Mouse (Mus musculus): ENCODE measurements around the gene Pfkfb3. TPM values are rescaled to one million over a fixed set of nuclear protein-coding genes. Genes with fewer than 3 reads are reported as not detected.

The Pfkfb3 gene
- polyA plus RNA-seq, 2 experiments: 2.6 to 5.2 TPM

DNA sequence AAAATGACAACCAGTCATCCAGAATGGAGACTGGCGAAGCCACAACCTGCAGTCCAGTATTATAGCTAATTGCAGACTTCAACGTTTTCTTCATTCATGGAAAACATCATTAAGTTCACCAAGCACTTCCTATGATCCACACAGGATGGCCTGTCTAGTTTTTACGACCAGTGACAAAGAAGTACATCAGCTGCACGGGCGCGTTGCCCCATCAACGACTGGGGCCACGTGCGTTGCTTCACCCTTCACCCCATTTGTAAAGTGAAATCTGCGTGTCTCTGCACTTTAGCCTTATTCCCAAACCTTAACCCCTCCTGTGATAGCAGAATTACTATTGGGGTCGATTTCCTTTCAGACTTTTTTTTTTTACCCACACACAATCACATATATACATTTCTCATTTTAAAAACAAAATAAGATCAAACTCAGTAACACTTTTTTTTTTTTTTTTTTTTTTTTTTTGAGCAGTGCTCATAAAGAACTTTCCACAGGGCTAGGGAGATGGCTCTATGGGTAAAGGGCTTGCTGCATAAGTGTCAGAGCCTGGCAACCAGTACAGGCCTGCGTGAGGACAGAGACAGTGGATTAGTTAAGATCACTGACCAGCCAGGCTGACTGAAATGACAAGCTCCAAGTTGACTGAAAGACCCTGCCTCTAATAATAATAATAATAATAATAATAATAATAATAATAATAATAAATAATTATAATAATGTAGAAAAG, 115.5 kb downstream of the Pfkfb3 start:
- no peaks in the 10 kb centered on the region for H3K27me3 ChIP-seq (ENCODE audit: control insufficient read depth, insufficient read depth, low read length)
- no peak overlapping the region for H3K27ac ChIP-seq
- DNase-seq (ENCODE audit: low read depth in 3 of 3, low spot score in 3 of 3): no peak
- H3K9ac ChIP-seq (replicated peaks): no peak overlapping the region
- no peak overlapping the region for H3K4me2 ChIP-seq (ENCODE audit: low read depth)
- H3K4me3 ChIP-seq (ENCODE audit: insufficient read depth in 1 of 2, low read depth in 2 of 2, low read length in 2 of 2): no peak overlapping the region
- H3K36me3 ChIP-seq (replicated peaks; ENCODE audit: control insufficient read depth, insufficient read depth, low read depth): no peaks in the 10 kb centered on the region
- ATAC-seq (ENCODE audit: insufficient read depth): no peak
- TF ChIP-seq EP300 (IDR thresholded peaks at IDR 0.05; ENCODE audit: low read depth): no peak
- no peaks in the 10 kb centered on the region for H3K9me3 ChIP-seq (ENCODE audit: control insufficient read depth, low read length)
- no peaks in the 10 kb centered on the region for H3K4me1 ChIP-seq (replicated peaks; ENCODE audit: control insufficient read depth in 2 of 2, insufficient read depth in 2 of 2, low read length in 1 of 2)
- 68% methylated on average over 12 of the region's 12 CpGs for WGBS (ENCODE audit: insufficient replicate concordance)

DNA sequence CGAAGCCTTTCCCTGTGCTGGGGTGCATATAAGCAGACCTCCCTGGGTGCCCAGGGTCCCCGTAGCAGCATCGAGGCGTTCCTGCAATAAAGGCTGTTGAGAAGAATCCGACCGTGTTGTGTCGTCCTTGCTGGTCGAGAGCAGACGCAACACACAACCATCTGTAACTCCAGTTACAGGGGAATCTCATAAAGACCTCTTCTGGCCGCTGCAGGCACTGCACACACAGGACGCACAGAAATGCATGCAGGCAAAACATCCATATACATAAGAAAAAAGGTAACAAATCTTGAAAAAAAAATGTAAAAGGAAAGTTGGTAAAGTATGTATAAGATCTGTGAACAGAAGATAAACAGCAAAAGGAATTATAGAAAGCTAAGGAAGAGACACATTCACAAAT, 117.5 kb downstream of the Pfkfb3 start:
- WGBS (ENCODE audit: insufficient replicate concordance): 81% methylated on average over 11 of the region's 11 CpGs
- Histone ChIP-seq H3K36me3 (replicated peaks; ENCODE audit: control insufficient read depth, insufficient read depth, low read depth) (no peaks in the 10 kb centered on the region), H3K4me2 (ENCODE audit: low read depth) (no peak overlapping the region), H3K27me3 (ENCODE audit: control insufficient read depth, insufficient read depth, low read length) (no peaks in the 10 kb centered on the region), H3K4me3 (ENCODE audit: insufficient read depth in 1 of 2, low read depth in 2 of 2, low read length in 2 of 2) (no peak overlapping the region), H3K4me1 (replicated peaks; ENCODE audit: control insufficient read depth in 2 of 2, insufficient read depth in 2 of 2, low read length in 1 of 2) (0 out of 4 replicates have a peak, but pooled peaks cover 0 to 2% of the 10 kb centered on the region in 2 experiments), H3K27ac (no peak overlapping the region), H3K9me3 (ENCODE audit: control insufficient read depth, low read length) (no peaks in the 10 kb centered on the region), H3K9ac (replicated peaks) (no peak overlapping the region)
- DNase-seq (ENCODE audit: low read depth in 3 of 3, low spot score in 3 of 3): no peak
- no peak for ATAC-seq (ENCODE audit: insufficient read depth)
- TF ChIP-seq CTCF (IDR thresholded peaks at IDR 0.05; ENCODE audit: low read depth) (no peak), EP300 (IDR thresholded peaks at IDR 0.05; ENCODE audit: low read depth) (no peak)

DNA sequence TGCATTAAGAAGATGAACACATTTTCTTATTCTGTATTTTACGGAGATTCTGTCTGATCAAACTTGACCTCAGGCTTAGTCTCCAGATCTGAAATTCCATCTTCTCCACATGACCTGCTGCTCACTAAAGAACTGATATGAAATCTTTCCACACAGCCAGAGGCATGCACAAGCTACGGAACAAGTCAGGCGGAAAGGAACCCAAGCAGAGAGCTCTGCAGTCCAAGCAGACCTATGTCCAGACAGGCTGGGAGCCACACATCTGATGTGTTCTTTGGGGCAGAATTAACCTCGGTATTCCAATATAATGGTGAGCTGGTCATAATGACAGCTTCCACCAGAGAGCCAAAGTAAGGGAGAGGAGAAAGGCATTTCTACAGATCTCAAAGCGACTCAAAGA, 120.5 kb downstream of the Pfkfb3 start:
- H3K9me3 ChIP-seq (ENCODE audit: control insufficient read depth, low read length): no peaks in the 10 kb centered on the region
- ATAC-seq (ENCODE audit: insufficient read depth): no peak
- H3K27ac ChIP-seq: no peak overlapping the region
- no peak overlapping the region for H3K4me2 ChIP-seq (ENCODE audit: low read depth)
- no peak overlapping the region for H3K4me3 ChIP-seq (ENCODE audit: insufficient read depth in 1 of 2, low read depth in 2 of 2, low read length in 2 of 2)
- TF ChIP-seq CTCF (IDR thresholded peaks at IDR 0.05; ENCODE audit: low read depth): no peak
- no peak for TF ChIP-seq EP300 (IDR thresholded peaks at IDR 0.05; ENCODE audit: low read depth)
- no peaks in the 10 kb centered on the region for H3K36me3 ChIP-seq (replicated peaks; ENCODE audit: control insufficient read depth, insufficient read depth, low read depth)
- DNase-seq (ENCODE audit: low read depth in 3 of 3, low spot score in 3 of 3): no peak
- H3K9ac ChIP-seq (replicated peaks): no peak overlapping the region
- WGBS (ENCODE audit: insufficient replicate concordance): 70% methylated on average over 5 of the region's 5 CpGs
- H3K4me1 ChIP-seq (replicated peaks; ENCODE audit: control insufficient read depth in 2 of 2, insufficient read depth in 2 of 2, low read length in 1 of 2): peaks cover 2 to 17% of the 10 kb centered on the region in 2 experiments
- H3K27me3 ChIP-seq (ENCODE audit: control insufficient read depth, insufficient read depth, low read length): no peaks in the 10 kb centered on the region

DNA sequence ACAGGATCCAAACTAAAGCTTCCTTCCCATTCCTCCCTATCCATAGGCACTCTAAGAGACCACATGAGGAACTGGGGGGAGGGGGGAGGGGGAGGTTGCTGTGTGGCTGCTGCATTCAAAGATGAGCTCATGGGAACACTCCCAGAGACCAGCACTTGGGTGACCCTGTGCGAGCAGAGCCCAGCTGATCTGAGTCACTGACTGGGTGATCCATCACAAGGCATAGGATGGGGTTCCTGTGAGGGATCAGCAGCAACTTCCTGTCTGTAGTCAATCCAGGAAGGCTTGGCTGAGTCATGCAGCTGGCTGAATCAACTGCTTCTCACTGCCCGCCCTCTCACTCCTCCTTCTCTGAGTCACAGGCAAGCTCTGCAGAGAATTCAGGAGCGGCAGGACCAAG, 124.3 kb downstream of the Pfkfb3 start:
- Histone ChIP-seq H3K9ac (replicated peaks) (no peak overlapping the region), H3K36me3 (replicated peaks; ENCODE audit: control insufficient read depth, insufficient read depth, low read depth) (no peaks in the 10 kb centered on the region), H3K27me3 (ENCODE audit: control insufficient read depth, insufficient read depth, low read length) (no peaks in the 10 kb centered on the region), H3K9me3 (ENCODE audit: control insufficient read depth, low read length) (no peaks in the 10 kb centered on the region), H3K4me1 (replicated peaks; ENCODE audit: control insufficient read depth in 2 of 2, insufficient read depth in 2 of 2, low read length in 1 of 2) (peaks cover 17 to 38% of the 10 kb centered on the region in 2 experiments), H3K27ac (no peak overlapping the region), H3K4me3 (ENCODE audit: insufficient read depth in 1 of 2, low read depth in 2 of 2, low read length in 2 of 2) (no peak overlapping the region), H3K4me2 (ENCODE audit: low read depth) (no peak overlapping the region)
- TF ChIP-seq CTCF (IDR thresholded peaks at IDR 0.05; ENCODE audit: low read depth) (no peak), EP300 (IDR thresholded peaks at IDR 0.05; ENCODE audit: low read depth) (no peak)
- DNase-seq (ENCODE audit: low read depth in 3 of 3, low spot score in 3 of 3): peak in 2 of 3 experiments; percentile 12 to 44
- WGBS (ENCODE audit: insufficient replicate concordance): 4% methylated on average over 3 of the region's 3 CpGs
- peak; percentile 56 for ATAC-seq (ENCODE audit: insufficient read depth)

DNA sequence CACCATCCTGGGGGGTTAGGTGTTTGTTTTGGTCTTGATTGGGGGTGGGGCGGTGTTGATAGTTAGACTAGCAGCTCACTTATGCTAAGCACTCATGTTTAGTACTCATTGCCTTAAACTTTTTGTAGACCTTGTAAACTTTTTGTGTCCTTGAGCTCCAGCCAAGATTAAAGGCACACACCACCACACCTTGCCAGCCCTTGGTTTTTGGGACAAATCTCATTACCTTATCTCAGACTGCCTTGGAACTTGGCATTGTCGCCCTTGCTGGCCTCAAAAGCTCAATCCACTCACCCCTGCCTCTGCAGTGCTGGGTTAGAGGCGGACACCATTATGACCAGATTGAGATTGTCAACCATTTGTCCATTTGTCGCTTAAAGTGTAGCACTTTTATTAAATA, 125.3 kb downstream of the Pfkfb3 start:
- no peak for ATAC-seq (ENCODE audit: insufficient read depth)
- no peak for DNase-seq (ENCODE audit: low read depth in 3 of 3, low spot score in 3 of 3)
- no peaks in the 10 kb centered on the region for H3K27me3 ChIP-seq (ENCODE audit: control insufficient read depth, insufficient read depth, low read length)
- WGBS (ENCODE audit: insufficient replicate concordance): 69% methylated on average over 4 of the region's 4 CpGs
- H3K36me3 ChIP-seq (replicated peaks; ENCODE audit: control insufficient read depth, insufficient read depth, low read depth): no peaks in the 10 kb centered on the region
- TF ChIP-seq CTCF (IDR thresholded peaks at IDR 0.05; ENCODE audit: low read depth) (no peak), EP300 (IDR thresholded peaks at IDR 0.05; ENCODE audit: low read depth) (no peak)
- H3K4me2 ChIP-seq (ENCODE audit: low read depth): no peak overlapping the region
- no peak overlapping the region for H3K4me3 ChIP-seq (ENCODE audit: insufficient read depth in 1 of 2, low read depth in 2 of 2, low read length in 2 of 2)
- peaks cover 17 to 39% of the 10 kb centered on the region in 2 experiments for H3K4me1 ChIP-seq (replicated peaks; ENCODE audit: control insufficient read depth in 2 of 2, insufficient read depth in 2 of 2, low read length in 1 of 2)
- H3K27ac ChIP-seq: no peak overlapping the region
- no peak overlapping the region for H3K9ac ChIP-seq (replicated peaks)
- no peaks in the 10 kb centered on the region for H3K9me3 ChIP-seq (ENCODE audit: control insufficient read depth, low read length)

All from liver, embryonic 14.5 days (tissue).